Mouse (Mus musculus) intestine, embryonic 14.5 days (tissue): ENCODE results near the gene Clnk. TPM values are rescaled to one million over a fixed set of nuclear protein-coding genes. Genes with fewer than 3 reads are reported as not detected.
A peak's percentile ranks its signal among the peaks of the same experiment; 100 is the strongest.

Source experiments
- ATAC-seq: fragments of 200-750 bp; cut with Nextera tagmentation; replicated peaks from 2 replicates; pipeline ENCODE4 v1.8.0; 2017; ENCODE audit warnings: low read depth, moderate number of reproducible peaks, moderate TSS enrichment, moderate library complexity; ENCODE audit not compliant: low FRiP score, low TSS enrichment
- DNase-seq: peaks from one replicate; pipeline ENCODE4 v3.0.0-alpha.2; 2018; ENCODE audit warnings: low spot score
- H3K27ac ChIP-seq: fragments of 300-500 bp; sonication (generic); 2 replicates; pipeline ENCODE4 v1.5.1; 2014; ENCODE audit warnings: low read depth, mild to moderate bottlenecking, control low read depth
- H3K27me3 ChIP-seq: fragments of 300-500 bp; sonication (generic); replicated peaks from 2 replicates; pipeline ENCODE4 v1.6.1; 2014; ENCODE audit warnings: low read length, control low read depth; ENCODE audit not compliant: control insufficient read depth, insufficient read depth
- H3K36me3 ChIP-seq: fragments of 300-500 bp; sonication (generic); 2 replicates; pipeline ENCODE4 v1.6.1; 2014; ENCODE audit warnings: low read length, control low read depth; ENCODE audit not compliant: control insufficient read depth, insufficient read depth
- H3K4me1 ChIP-seq: fragments of 300-500 bp; sonication (generic); replicated peaks from 2 replicates; pipeline ENCODE4 v1.6.1; 2014; ENCODE audit warnings: low read length, control low read depth, mixed read lengths; ENCODE audit not compliant: control insufficient read depth, insufficient read depth
- H3K4me2 ChIP-seq: fragments of 300-500 bp; sonication (generic); 2 replicates; pipeline ENCODE4 v1.6.1; 2014; ENCODE audit warnings: low read length
- H3K4me3 ChIP-seq: fragments of 300-500 bp; sonication (generic); 2 replicates; pipeline ENCODE4 v1.5.1; 2014; ENCODE audit warnings: low read depth, low read length, control low read depth, mixed read lengths
- H3K9ac ChIP-seq: fragments of 300-500 bp; sonication (generic); 2 replicates; pipeline ENCODE4 v1.6.1; 2014; ENCODE audit warnings: mild to moderate bottlenecking, low read length
- H3K9me3 ChIP-seq: fragments of 300-500 bp; sonication (generic); 2 replicates; pipeline ENCODE4 v1.6.1; 2016; ENCODE audit warnings: low read length, control low read depth; ENCODE audit not compliant: control insufficient read depth
- WGBS: fragments of 180-500 bp; shearing (Covaris S2); extraction: QIAGEN DNeasy Blood & Tissue Kit; methylation state at CpG from one replicate; pipeline ENCODE4 v1.1.7; 2014; 5-methylcytosine and 5-hydroxymethylcytosine counted together
- polyA plus RNA-seq: library from polyadenylated mRNA; unstranded; fragments of >200 nt; fragmentation: Nextera tagmentation; extraction: Ambion mirVana; gene quantifications from 2 replicates; pipeline ENCODE4 v1.2.1, GENCODE M21; 2014

The Clnk gene
- polyA plus RNA-seq, 1 experiment from 2014 or later = 0.31 TPM

- Histone ChIP-seq H3K36me3 (no peaks in the 10 kb centered on the region), H3K9ac (no peak overlapping the region), H3K27ac (no peak overlapping the region), H3K4me1 (no peaks in the 10 kb centered on the region), H3K27me3 (no peaks in the 10 kb centered on the region), H3K4me3 (no peak overlapping the region), H3K4me2 (no peak overlapping the region), H3K9me3 (no peaks in the 10 kb centered on the region)
- WGBS = 67% methylated on average over 3 of the region's 3 CpGs
- DNase-seq (no peak), ATAC-seq (no peak)
Observed at GRCm38 (mm10) chr5:38698046-38698445, 178.6 kb downstream of the Clnk start.

GRCm38 (mm10) chr5:38696616-38697375 is 179.8 kb downstream of the Clnk start:
- Histone ChIP-seq H3K9ac (no peak overlapping the region), H3K27me3 (no peaks in the 10 kb centered on the region), H3K4me3 (no peak overlapping the region), H3K9me3 (no peaks in the 10 kb centered on the region), H3K36me3 (no peaks in the 10 kb centered on the region), H3K27ac (no peak overlapping the region), H3K4me1 (no peaks in the 10 kb centered on the region), H3K4me2 (no peak overlapping the region)
- DNase-seq = no peak
- WGBS = 79% methylated on average over 8 of the region's 8 CpGs
- no peak for ATAC-seq

- ATAC-seq (no peak), DNase-seq (no peak)
- 72% methylated on average over 6 of the region's 6 CpGs for WGBS
- Histone ChIP-seq H3K36me3 (no peaks in the 10 kb centered on the region), H3K4me1 (no peaks in the 10 kb centered on the region), H3K4me2 (no peak overlapping the region), H3K27me3 (no peaks in the 10 kb centered on the region), H3K9ac (no peak overlapping the region), H3K9me3 (no peaks in the 10 kb centered on the region), H3K4me3 (no peak overlapping the region), H3K27ac (no peak overlapping the region)
Observed at GRCm38 (mm10) chr5:38692859-38693258, 183.8 kb downstream of the Clnk start.

GRCm38 (mm10) chr5:38689186-38689585 is 187.4 kb downstream of the Clnk start:
- H3K27ac ChIP-seq = no peak overlapping the region
- WGBS = 87% methylated on average over 6 of the region's 6 CpGs
- H3K9ac ChIP-seq = no peak overlapping the region
- no peak overlapping the region for H3K4me3 ChIP-seq
- no peak overlapping the region for H3K4me2 ChIP-seq
- no peaks in the 10 kb centered on the region for H3K9me3 ChIP-seq
- no peak for DNase-seq
- no peaks in the 10 kb centered on the region for H3K36me3 ChIP-seq
- no peak for ATAC-seq
- no peaks in the 10 kb centered on the region for H3K27me3 ChIP-seq
- H3K4me1 ChIP-seq = no peaks in the 10 kb centered on the region

GRCm38 (mm10) chr5:38687694-38688093 is 188.9 kb downstream of the Clnk start:
- no peaks in the 10 kb centered on the region for H3K27me3 ChIP-seq
- no peak for DNase-seq
- H3K9me3 ChIP-seq = no peaks in the 10 kb centered on the region
- 0 out of 2 replicates have a peak, but pooled peaks cover under 1% of the 10 kb centered on the region for H3K36me3 ChIP-seq
- WGBS = 85% methylated on average over 1 of the region's 1 CpGs
- no peak overlapping the region for H3K27ac ChIP-seq
- H3K9ac ChIP-seq = no peak overlapping the region
- no peak overlapping the region for H3K4me2 ChIP-seq
- ATAC-seq = no peak
- peaks cover 4% of the 10 kb centered on the region for H3K4me1 ChIP-seq
- no peak overlapping the region for H3K4me3 ChIP-seq

- H3K27me3 ChIP-seq = no peaks in the 10 kb centered on the region
- peak within 1 kb of the TSS; percentile 85 for H3K27ac ChIP-seq
- H3K4me1 ChIP-seq = peaks cover 4% of the 10 kb centered on the region
- ATAC-seq (peak; percentile 95), DNase-seq (peak; percentile 87)
- H3K36me3 ChIP-seq = peaks cover 29% of the 10 kb centered on the region
- H3K4me3 ChIP-seq = peak within 1 kb of the TSS; percentile 71
- H3K9me3 ChIP-seq = no peaks in the 10 kb centered on the region
- WGBS = under 1% methylated on average over 87 of the region's 89 CpGs
- H3K4me2 ChIP-seq = peak within 1 kb of the TSS; percentile 86
- peak within 1 kb of the TSS; percentile 87 for H3K9ac ChIP-seq
Observed at GRCm38 (mm10) chr5:38684164-38684911, 192.3 kb downstream of the Clnk start, which contains the start of gene Zfp518b. Gene Zfp518b (minus strand): TSS chr5:38684826.

GRCm38 (mm10) chr5:38658836-38659235 is 217.8 kb downstream of the Clnk start:
- H3K27me3 ChIP-seq = no peaks in the 10 kb centered on the region
- no peak for DNase-seq
- H3K9ac ChIP-seq = no peak overlapping the region
- no peaks in the 10 kb centered on the region for H3K9me3 ChIP-seq
- no peak overlapping the region for H3K4me3 ChIP-seq
- no peak for ATAC-seq
- no peaks in the 10 kb centered on the region for H3K4me1 ChIP-seq
- H3K27ac ChIP-seq = no peak overlapping the region
- WGBS = 92% methylated on average over 5 of the region's 5 CpGs
- H3K36me3 ChIP-seq = no peaks in the 10 kb centered on the region
- no peak overlapping the region for H3K4me2 ChIP-seq
